Mouse (Mus musculus): ENCODE measurements around the gene Adgrg2. TPM values are rescaled to one million over a fixed set of nuclear protein-coding genes. Genes with fewer than 3 reads are reported as not detected.

Gene Adgrg2
- total and polyA plus RNA-seq, 2 experiments from 2014 or later: 1.8 to 2.7 TPM

DNA sequence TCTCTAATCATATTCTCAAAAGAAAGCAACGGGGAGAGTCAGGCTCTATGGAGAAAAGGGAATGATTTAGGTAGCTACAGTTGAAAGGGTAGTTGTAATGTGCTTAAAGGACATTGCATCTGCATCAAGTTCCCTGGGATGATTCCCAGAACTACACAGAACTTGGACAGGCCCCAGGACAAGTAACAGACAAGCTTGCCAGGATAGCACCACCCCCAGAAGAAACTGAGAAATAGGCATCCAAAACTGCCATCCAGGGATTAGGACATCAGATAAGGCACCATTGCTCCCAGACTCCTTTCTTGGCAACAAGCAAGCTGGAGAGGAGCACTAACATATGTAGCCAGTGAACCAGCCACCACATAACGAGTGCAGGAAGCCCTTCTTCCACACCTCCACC is 152.3 kb downstream of the Adgrg2 start:
- Histone ChIP-seq H3K36me3 (ENCODE audit: insufficient read depth, low read length) (no peaks in the 10 kb centered on the region), H3K9me3 (ENCODE audit: low read length) (no peaks in the 10 kb centered on the region), H3K4me3 (ENCODE audit: low read length) (no peak overlapping the region), H3K27ac (no peak overlapping the region), H3K9ac (replicated peaks; ENCODE audit: low read length) (no peak overlapping the region), H3K4me1 (ENCODE audit: insufficient read depth, low read length) (no peaks in the 10 kb centered on the region), H3K4me2 (ENCODE audit: low read depth, low read length) (no peak overlapping the region), H3K27me3 (ENCODE audit: insufficient read depth, low read length) (no peaks in the 10 kb centered on the region)
- no peak for TF ChIP-seq CTCF (IDR thresholded peaks at IDR 0.05; ENCODE audit: low read depth)
- ATAC-seq: no peak
- 68% methylated on average over 2 of the region's 2 CpGs for WGBS
- DNase-seq (ENCODE audit: low spot score): peak; percentile 3

Other genes starting within 250 kb of the Adgrg2 start
- gene Phka2, start 111.5 kb downstream of the Adgrg2 start, total RNA-seq (2014; rRNA removed): 14.0 and 15.5 TPM in 2 replicates
- 7.4 and 7.9 TPM in 2 replicates for gene Phka2, start 111.5 kb downstream of the Adgrg2 start, polyA plus RNA-seq (2015; fragmentation: Nextera tagmentation; extraction: Ambion mirVana)

Data from hindbrain, postnatal 0 days (tissue).